Mouse (Mus musculus) heart, postnatal 4 days (tissue): ENCODE data around the gene Lamc1. TPM values are rescaled to one million over a fixed set of nuclear protein-coding genes. Genes with fewer than 3 reads are reported as not detected.
A peak's percentile ranks its signal among the peaks of the same experiment; 100 is the strongest.
"Not testable (repeated sequence)": the region's sequence is repeated elsewhere in the genome, so short reads cannot be mapped to it uniquely, and the experiment has no call there.

Source experiments
- DNase-seq: peaks from one replicate; pipeline ENCODE4 v3.0.0; 2021
- total RNA-seq, 2 experiments: library from RNA; stranded (reverse); gene quantifications; 2 replicates each; pipeline ENCODE4 v1.2.3; 2021

Lamc1 gene
- total RNA-seq, 2 experiments from 2014 or later = 351 to 364 TPM

DNA sequence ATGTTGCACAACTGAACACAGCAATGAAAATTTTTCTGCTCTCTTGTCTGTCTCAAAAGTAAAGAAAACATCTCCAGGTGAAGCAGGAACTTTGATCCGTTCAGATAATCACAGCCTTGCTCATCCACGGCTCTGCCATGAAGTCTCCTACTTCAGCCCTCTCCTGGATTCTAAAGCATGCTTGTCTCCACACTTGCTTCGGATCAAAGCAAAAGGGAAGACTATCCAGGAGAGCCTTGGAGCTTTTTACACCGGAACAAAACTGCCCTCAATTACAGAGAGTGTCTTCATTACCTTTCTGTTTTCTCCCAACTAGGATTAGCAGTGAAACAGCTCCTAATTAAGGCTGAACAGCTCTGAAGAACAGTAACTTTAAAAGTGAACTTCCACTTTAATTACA lies 1.4 kb downstream of the Lamc1 start:
- no peak for DNase-seq

DNA sequence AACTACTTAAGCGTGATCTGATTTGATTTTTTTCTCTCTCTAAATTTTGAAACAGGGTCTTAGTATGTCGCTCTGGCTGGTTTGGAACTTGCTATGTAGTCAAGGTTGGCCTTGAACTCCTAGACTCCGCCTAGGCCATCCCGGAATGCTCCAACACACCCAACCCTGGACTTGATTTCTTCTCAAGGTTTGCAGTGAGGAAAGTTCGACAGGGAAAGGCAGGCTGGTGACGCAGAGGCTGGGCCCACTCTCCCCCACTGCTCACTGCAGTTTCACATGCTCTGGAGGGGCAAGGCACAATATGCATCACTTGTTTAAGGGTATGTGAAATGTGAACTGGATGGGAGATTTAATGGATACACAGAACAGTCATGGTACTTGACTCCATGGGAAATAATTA lies 3.3 kb downstream of the Lamc1 start:
- no peak for DNase-seq

DNA sequence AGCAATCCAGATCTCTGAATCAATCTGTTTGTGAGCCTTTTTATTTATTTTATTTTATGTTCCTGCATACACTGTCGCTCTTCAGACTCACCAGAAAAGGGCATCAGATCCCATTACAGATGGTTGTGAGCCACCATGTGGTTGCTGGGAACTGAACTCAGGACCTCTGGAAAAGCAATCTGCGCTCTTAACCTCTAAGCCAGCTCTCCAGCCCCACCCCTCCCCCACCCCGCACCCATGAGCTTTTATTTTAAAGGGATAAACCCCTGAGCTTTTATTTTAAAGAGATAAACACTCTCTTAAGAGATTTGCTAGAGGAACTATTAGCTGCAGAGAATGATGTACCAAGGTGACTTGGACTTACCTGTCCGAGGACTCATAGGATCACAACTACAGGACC lies 5.5 kb downstream of the Lamc1 start:
- no peak for DNase-seq

DNA sequence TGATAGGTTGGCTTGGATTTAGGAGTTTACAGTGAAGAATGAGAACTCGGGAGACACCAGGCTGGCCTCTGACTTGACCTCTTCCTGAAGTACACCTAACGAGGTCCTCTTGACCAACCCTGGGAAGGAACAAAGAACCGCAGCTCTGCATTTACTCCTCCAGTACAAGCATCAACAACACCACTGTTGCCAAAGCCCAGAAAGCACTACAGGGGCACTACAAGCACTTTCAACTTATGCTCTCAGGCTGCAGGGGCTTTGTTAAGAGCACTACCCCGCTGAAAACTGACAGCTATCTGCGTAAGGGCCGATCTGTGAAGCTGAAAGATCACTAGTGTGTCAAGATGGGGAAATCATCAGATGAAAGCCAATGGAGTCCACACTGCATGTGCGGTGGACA lies 6.4 kb downstream of the Lamc1 start:
- DNase-seq = no peak

DNA sequence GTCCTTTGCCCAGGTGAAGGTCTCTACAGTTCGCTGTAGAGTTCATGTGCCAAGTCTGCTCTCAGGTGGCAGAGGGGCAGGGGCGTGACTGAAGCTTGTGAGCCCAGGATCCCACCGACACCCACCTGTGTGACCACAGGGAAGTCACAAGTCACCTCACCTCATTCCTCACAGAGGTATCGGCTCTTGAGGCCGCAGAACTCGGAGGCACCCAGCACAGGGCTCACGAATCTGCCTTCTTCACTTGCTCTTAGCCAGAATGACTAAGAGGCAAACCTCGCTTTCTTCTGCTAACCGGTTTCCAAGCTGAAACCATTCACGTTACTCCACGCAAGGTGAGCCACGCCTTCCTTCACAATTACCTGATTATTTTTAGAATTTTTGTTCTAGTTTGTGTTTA lies 11.2 kb downstream of the Lamc1 start:
- DNase-seq = no peak

DNA sequence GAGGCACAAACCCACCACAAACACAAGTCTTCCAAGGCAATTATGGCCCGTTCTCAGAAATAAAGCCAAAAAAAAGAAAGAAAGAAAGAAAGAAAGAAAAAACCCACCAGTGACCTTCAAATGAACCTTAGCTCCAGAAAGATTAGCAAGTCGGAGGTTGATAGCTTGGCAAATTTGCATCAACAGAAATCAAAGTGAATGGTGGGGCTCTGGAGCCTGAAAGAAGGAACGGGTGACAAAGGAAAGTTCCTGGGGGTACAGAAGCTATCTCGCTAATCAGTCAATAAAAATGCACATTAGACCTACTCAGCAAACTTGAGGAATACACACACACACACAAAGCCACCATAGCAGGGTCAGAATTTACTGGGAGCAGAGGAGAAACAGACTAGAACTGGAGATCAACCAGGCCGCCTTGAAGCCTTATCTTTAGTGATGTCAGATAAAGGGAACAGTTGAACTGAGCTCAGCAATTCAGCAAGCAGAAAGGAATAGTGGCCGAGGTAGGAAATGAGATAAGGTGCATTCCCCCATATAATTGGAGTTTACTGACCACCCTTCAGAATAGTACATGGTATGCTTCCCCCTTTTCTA lies 11.9 kb downstream of the Lamc1 start:
- DNase-seq = no peak

DNA sequence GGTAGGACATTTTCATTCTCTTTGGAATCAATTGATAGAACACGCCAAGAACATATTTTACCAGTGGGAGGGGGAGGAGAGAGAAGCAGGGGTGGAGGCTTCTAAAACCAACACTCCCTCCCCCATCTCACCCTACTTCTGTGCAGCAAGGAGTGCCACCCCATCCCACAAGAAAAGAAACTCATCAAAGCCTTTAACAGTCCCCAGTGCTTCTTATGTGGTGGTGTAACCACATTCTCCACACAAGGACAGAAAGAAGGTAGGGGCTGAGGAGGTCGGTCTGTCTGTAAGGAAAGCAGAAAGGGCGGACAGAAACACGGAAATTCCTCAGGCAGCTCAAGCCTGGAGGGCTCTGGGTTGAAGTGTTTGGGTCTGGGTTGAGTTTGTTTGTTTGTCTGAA lies 12.5 kb downstream of the Lamc1 start:
- DNase-seq = no peak

DNA sequence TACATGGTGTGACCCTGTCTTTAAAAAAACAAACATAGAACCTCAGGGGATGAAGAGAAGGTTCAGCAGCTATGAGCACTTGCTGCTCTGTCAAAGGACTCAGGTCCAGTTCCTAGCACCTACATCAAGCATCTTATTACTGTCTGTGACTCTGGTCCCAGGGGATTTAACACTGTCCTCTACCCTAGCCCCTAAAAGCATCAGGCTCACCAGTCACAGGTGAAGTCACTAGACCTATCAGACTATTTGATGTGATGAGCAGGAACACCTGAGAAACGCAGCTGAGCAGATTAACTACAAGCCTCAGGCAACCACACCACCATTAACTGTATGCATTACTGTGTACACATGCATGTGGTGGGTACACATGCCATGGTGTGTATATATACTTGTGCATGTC lies 13.8 kb downstream of the Lamc1 start:
- no peak for DNase-seq

DNA sequence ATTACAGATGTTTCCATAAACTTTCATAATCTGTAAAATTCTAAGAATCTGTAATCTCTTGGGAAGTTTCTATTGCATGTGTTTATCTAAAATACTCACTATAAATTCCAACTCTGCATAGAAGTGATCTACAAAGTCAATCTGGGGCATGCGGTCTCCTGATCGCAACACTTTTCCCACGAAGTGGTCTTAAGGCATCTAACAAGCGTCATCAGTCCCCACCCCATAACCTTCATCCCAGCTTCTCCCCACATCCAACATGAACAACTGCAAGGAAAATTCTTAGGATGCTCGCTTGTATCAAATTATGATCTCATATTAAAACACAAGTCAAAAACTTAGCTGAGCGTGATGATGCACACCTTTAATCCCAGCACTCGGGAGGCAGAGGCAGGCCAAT lies 14.3 kb downstream of the Lamc1 start:
- DNase-seq = no peak

DNA sequence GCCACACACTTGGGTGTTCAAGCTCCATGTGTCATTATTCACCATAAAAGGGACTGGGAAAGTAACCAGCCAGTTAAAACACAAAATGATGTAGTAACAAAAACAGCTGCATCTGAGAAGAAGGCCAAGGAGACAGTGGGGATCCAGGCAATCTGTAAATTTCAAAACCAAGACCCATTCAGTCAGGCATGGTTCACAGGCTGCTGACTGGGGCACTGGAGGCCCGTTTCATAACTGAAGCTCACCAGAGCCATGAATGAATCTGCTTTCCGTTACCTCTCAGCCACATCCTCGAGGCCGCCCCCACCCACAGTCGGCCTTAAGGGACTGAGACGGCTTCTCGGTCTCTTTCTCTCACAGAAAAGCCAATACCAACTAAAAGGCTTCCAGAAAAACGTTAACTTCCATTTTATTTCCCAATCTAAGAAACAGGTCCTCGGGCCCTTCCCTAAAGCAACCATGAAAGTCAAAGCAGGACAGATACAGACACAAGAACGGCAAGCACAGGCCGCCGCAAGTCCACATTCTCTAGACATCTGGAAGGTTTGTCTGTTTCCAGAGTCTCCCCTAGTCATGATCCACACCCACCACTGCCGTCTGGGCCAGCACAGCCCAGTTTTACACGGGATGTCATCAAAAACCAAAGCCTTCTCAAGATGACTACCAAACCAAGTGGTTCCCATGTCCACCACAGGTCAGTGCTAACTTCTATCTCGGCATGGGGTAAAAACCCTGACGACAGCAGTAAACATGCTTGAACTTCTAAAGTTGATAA lies 14.9 kb downstream of the Lamc1 start:
- peak; percentile 33 for DNase-seq

DNA sequence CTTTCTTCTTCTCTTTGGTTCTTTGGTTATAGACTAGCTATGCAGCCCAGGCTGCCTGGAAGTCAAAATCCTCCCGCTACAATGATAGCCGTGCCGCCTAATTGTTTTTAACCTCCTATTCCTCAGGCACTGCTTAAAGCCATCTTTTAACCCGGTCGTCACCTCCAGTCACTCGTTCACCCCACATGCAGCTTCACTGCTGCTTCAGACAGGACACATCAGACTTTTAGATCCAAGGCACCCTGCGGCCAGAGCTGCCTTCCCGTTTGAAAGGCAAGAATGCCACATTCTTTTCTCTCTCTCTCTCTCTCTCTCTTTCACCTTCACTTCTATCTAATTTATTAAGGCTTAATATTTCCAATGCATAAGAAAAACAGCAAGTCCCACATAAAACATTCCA lies 15.6 kb downstream of the Lamc1 start:
- DNase-seq = no peak

DNA sequence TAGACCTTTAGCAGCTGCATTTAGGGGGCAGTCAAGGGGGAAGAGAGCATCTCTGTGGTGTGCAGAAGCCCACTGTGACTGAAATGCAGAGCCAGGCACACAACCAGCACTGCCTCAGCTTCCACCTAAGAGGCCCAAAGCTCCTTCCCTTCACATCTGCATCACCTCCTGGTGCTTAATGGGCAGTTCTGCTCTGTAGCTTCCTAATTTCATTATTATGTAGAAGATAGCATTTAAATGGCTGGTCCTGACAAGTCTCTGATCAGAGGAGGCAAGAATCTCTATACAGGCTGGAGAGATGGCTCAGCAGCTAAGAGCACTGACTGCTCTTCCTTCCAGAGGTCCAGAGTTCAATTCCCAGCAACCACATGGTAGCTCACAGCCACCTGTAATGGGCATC lies 16.3 kb downstream of the Lamc1 start:
- DNase-seq = no peak

DNA sequence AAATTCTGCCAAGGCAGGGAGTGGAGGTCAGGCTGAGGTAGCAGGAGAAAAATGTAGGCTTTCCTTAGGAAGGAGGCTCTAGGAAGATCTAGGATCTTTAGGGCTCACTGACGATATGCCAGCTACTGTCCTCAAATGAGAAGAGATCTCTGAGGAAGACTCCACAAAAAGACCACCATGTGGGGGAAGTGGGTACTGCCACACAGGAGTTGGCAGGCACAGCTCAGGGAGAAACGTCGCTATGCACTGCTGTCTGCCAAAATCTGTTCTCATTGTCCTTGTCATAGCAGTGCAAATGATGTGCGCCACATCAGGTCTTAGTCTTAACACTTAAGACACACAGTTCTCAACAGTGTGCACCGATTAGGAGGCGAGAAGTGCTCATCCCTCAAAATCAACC lies 17.5 kb downstream of the Lamc1 start:
- peak; percentile 58 for DNase-seq

DNA sequence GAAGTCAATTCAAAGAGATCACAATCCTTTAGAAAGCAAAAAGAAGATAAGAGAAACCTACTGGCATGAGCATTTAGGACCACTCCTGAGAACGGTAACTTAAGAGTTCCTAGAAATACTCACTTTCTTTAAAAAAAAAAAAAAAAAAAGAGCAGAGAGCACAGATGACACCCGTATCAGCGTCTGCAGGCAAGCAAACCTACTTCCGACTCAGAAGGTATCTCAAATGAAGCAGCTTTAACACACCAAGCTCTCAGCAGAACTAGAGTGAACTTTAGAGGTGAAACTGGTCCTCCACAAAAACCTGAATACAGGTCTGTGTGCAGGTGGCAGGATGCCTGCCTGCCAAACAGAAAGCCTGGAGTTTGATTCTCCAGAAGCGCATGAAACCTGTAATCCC lies 19.6 kb downstream of the Lamc1 start:
- DNase-seq = no peak

DNA sequence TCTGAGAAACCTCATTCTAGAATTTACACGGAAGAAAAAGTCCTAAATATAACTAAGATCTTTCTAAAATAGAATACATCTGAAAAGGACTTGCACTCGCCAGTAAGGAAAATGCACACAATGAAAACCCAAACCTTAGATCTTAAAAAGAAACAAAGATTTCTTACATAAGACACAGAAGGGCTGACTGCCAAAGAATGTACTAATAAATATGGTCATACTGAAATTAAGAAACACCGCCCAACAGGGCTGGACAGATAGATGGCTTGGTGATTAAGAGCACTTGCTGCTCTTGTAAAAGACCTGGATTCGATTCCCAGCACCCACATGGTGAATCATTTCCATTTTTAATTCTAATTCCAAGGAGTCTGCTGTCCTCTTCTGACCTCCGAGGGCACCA lies 22.4 kb downstream of the Lamc1 start:
- no peak for DNase-seq

DNA sequence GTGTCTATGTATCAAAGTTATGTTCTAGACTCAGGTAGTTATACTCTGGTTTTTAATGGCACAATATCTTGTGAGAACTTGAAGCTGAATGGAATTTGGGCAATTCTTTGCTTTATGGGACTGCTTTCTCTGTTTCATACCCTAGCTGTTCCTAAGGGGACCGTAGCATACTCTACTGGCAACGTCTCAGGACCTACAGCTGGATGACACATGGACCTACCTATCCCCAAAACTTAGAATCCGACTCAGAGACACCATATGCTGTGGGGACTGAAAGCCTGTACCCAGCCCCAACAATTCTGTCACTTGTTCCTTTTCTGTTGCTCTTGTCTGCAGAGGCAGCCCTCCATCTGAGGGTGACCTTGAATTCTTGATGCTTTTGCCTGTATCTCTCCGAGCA lies 23.3 kb downstream of the Lamc1 start:
- DNase-seq = peak; percentile 5

DNA sequence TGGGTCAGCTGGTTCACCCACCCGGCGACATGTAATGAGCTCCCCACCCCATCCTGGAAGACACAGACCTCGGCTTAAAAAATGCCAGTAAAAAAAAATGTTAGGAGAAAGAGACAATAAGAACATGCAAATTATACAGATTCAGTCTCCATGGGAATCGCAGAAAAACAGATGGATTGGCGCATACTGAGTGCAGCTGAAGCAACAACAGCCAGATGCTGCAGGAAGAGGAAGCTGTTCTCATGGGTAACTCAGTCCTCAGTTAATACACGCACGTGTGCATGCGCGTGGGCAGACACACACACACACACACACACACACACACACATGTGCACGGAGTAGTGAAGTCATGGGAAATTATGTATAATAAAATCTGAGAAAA lies 23.7 kb downstream of the Lamc1 start:
- DNase-seq = peak; percentile 37

DNA sequence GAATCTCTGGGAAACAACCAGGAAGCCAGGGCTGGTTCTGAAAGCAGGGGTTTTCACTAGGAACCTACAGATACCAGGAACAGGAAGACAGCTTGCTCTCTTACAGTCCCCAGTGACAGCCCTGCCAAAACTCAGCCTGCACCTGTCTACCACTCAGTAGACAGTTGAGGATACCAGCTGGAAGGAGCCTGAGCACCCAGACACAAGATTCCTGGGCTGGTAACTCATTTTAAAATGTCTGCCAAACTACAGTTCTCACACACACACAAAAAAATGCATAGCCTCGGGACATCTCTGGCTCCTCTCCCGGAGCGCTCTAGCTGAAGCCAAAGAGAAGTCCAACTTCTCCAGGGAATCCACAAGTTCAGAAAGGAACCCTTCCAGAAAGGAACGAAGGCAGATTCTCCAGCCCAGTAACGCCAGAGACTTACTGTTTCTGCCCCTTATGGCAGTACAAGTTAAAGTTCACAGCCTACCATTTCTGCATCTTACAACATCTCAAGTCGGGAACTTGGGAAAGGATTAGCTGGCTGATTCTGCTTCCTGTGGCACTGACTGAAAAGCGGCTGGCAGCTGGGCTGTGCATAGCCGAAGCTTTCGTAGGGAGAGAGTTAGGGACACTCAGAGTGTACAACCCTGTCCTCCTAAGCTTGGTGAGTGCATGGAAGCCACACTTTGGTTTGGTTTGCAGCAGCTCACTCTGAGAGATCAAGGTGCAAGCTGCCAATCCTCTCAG lies 24.2 kb downstream of the Lamc1 start:
- peak; percentile 71 for DNase-seq

DNA sequence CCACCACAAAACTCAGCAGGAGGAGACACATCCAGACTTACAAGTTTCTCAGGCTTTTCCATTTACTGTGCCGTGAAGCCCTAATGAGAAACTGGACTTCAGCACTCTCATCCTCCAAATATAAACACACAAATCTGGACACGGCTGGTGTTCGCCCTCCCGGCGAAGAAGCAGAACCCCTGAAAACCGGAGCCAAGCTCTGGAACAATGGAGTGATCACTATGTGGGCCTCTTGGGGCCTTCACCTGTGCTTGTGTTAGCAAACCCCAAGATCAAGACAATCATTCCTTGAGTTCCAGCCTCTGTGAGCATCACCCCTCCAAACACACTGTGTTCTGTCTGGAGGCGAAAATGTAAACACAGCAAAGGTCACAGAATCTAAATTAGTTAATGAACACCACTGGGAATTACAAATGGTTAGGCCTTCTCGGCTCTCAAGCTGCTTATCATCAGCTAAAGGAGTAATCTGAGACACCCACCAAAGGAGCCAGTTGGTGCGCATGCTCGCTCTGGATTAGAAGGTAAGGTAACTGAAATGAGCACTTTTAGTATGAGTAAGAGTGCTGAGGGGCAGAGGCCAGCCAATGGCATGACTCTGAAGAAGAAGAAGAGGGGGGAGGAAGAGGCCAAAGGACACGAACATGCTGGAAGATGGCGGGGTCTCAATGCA lies 24.9 kb downstream of the Lamc1 start:
- no peak for DNase-seq

DNA sequence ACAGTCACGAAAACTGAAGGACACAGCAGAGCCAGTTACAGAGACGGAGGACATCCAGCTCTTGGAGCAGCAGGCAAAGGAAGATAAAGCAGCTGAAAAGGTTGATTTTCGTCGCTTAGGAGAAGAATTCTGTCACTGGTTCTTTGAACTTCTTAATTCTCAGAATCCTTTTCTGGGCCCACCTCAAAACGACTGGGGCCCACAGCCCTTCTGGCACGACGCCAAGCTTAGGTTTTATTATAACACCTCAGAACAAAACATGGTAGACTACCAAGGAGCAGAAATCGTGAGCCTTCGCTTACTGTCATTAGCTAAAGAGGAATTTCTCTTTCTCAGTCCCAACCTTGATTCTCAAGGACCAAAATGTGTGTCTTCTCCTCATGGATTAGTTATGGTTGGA lies 26.9 kb downstream of the Lamc1 start:
- peak; percentile 3 for DNase-seq

DNA sequence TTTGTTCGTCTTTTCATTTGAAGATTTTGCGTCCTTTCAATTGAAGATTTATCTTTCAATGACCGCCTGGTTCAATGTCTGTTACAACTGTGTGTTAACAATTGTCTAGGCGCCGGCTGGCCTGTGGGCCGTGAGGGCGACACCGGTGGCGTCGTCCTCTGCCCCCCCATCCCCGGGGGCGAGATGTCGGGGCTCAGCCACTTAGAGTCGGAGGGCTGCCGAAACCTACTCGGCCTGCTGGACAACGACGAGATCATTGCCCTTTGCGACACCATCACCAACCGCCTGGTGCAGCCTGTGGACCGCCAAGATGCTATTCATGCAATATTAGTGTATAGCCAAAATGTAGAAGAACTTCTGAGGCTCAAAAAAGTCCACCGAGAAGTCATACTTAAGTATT lies 27.3 kb downstream of the Lamc1 start:
- peak; percentile 10 for DNase-seq

DNA sequence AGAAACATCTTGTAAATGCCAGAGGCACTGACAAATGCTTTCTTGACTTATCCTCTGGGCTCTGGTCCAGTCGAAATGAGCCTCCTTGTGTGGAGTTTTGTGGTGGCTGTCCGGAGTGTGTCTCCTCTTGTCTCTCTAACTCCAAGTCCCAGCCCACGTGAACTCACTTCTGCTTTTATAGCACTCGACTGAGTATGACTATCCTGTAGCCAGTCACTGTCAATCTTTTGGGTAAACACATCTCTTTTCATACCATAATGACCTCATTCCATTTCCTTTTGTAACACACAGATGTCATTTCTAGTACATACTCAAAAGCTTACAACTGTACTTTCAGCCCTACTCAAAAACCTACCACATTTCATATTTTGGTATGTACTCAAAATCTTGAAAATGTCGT lies 33.1 kb downstream of the Lamc1 start:
- not testable (repeated sequence) for DNase-seq

DNA sequence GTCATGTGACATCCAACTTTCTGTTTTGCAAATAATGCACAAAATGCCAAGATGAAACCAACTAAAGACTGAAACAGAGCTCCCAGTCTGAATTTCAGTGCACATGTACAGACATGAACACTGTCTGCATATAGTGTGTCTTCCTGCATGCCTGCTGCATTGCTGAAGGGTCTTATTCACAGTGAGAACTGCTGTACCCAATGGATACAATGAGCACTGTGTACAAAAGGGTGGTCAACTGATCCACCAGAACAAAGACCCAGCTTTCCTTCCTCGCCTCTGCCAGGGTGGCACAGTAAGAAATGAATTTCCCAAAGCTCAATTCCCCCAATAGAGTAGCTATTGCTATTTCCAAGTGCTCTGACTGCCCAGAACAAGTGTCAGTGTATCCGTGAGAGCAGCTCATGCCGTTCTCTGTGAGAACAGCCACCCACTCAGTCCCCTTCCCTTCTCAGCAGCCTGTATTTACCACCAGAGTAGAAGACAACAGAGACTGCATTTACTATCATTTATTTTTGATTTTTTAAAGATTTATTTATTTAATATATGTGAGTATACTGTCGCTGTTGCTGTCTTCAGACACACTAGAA lies 34.7 kb downstream of the Lamc1 start:
- DNase-seq = not testable (repeated sequence)
